In the genomic region with DNA sequence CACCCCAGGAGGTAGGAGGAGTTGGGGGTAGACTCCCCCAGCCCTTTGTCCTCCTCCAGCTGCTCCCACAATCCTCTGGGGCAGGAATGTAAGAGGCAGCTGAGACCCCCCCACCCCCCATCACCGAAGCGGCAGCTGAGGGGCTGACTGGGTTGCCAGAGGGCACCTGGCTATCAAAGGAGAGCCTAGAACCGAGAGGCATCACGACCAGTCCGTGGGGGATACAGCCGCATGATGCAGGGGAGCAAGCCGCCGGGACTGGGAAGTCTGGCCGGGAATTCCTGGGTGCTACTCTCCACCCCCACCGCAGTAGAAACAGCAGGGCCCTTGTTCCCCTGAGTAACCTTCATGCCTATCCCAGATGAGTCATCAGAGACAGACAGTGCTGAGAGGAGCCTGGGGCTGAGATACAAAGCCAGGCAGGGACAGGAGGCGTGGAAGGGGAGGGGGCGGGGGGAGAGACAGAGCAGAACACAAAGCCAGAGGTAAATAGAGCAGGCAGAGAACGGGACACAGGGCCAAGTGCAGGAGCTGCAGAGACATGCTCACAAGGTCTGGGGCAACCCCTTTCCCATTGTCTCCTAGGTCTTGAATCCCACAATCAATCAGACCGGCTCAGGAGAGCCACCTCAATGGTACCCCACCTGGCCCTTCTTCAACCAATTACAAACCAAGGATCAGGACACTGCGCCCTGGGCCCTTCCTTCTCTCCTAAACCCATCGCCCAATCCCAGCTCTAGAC, we compare ENCODE assay signal across 8 mouse cellular contexts. TPM values are rescaled to one million over a fixed set of nuclear protein-coding genes. Genes with fewer than 3 reads are reported as not detected.
DNase-seq lines count a peak whose midpoint lies in the region; ATAC-seq lines count a peak whose summit lies in the region.

No protein-coding gene starts in this region.

- no peaks in the 10 kb centered on the region for H3K27me3 ChIP-seq in neural tube, embryonic 11.5 days (ENCODE audit: control insufficient read depth, insufficient read depth, low read length)

- peak overlapping the region; percentile 70 for H3K4me2 ChIP-seq in neural tube, embryonic 11.5 days (ENCODE audit: low read depth)

- H3K4me1 ChIP-seq in neural tube, embryonic 11.5 days (ENCODE audit: control insufficient read depth, insufficient read depth, low read length) = peaks cover 25% of the 10 kb centered on the region

- H3K9me3 ChIP-seq in neural tube, embryonic 11.5 days (ENCODE audit: control insufficient read depth, low read length) = no peaks in the 10 kb centered on the region

- H3K9ac ChIP-seq in neural tube, embryonic 11.5 days (ENCODE audit: low read length) = peak overlapping the region; percentile 74

- 6% methylated on average over 16 of the region's 16 CpGs for WGBS in neural tube, embryonic 11.5 days

- intact Hi-C loops in heart, postnatal 36 days (cut with DNase I) = no loop called here

- peak; percentile 48 for ATAC-seq in frontal cortex, adult (ENCODE audit: low TSS enrichment)
- ATAC-seq in neural tube, embryonic 11.5 days (ENCODE audit: insufficient read depth, low FRiP score, low TSS enrichment) = peak; percentile 77

- H3K36me3 ChIP-seq in neural tube, embryonic 11.5 days (ENCODE audit: control insufficient read depth, insufficient read depth, low read length) = peaks cover 6% of the 10 kb centered on the region

- DNase-seq in frontal cortex, postnatal 14 days (ENCODE audit: low spot score in 2 of 2) = no peak
- peak; percentile 82 for DNase-seq in NIH3T3 (ENCODE audit: low read depth)
- peak; percentile 68 for DNase-seq in embryo, embryonic 9.5 days (ENCODE audit: extremely low spot score)
- peak; percentile 10 to 30 for DNase-seq in heart, postnatal 36 days
- peak; percentile 47 to 58 for DNase-seq in left cerebral cortex, adult 18-20 months (ENCODE audit: low spot score in 2 of 2)
- DNase-seq in neural tube, embryonic 11.5 days (ENCODE audit: low spot score) = peak; percentile 79
- DNase-seq in T-cell, adult 2 months (ENCODE audit: low spot score) = no peak

- peak overlapping the region; percentile 33 for H3K4me3 ChIP-seq in neural tube, embryonic 11.5 days (ENCODE audit: low read depth, low read length)

- peak overlapping the region; percentile 95 for H3K27ac ChIP-seq in neural tube, embryonic 11.5 days (ENCODE audit: low read depth, low read length)

RNA-seq across cellular contexts. Expression of a gene that starts 6.5 kb away (rescaled TPM):
- total RNA-seq in heart, postnatal 36 days (2021) = 10 to 100 TPM; 29.3 to 37.4 TPM
- total RNA-seq in left cerebral cortex, adult 18-20 months (2021) = 10 to 100 TPM; 49.0 to 51.5 TPM
- polyA plus RNA-seq in neural tube, embryonic 11.5 days (2014; fragmentation: Nextera tagmentation; extraction: Ambion mirVana) = 95.8 and 98.1 TPM in 2 replicates

RNA-seq across cellular contexts. Expression of a gene that starts 24.4 kb away (rescaled TPM):
- total RNA-seq in heart, postnatal 36 days (2021) = 10 to 100 TPM; 16.9 to 17.4 TPM
- 10 to 100 TPM; 26.7 to 37.5 TPM for total RNA-seq in left cerebral cortex, adult 18-20 months (2021)
- 42.9 and 46.1 TPM in 2 replicates for polyA plus RNA-seq in neural tube, embryonic 11.5 days (2014; fragmentation: Nextera tagmentation; extraction: Ambion mirVana)

RNA-seq across cellular contexts. Expression of a gene that starts 30.5 kb away (rescaled TPM):
- total RNA-seq in heart, postnatal 36 days (2021) = 10 to 100 TPM; 31.9 to 33.0 TPM
- total RNA-seq in left cerebral cortex, adult 18-20 months (2021) = 10 to 100 TPM; 34.3 to 35.1 TPM
- 13.1 and 15.0 TPM in 2 replicates for polyA plus RNA-seq in neural tube, embryonic 11.5 days (2014; fragmentation: Nextera tagmentation; extraction: Ambion mirVana)

RNA-seq across cellular contexts. Expression of a gene that starts 54.4 kb away (rescaled TPM):
- total RNA-seq in heart, postnatal 36 days (2021) = not detected
- total RNA-seq in left cerebral cortex, adult 18-20 months (2021) = not detected
- 0.09 TPM in 1 of 2 replicates, not detected in the other for polyA plus RNA-seq in neural tube, embryonic 11.5 days (2014; fragmentation: Nextera tagmentation; extraction: Ambion mirVana)

Comparison
In these comparisons a context has a peak if more than half of its experiments do, and no peak if none do; other contexts are left out.
1. DNase-seq: peak in NIH3T3 (single experiment), embryo, embryonic 9.5 days (single experiment), heart, postnatal 36 days (2 of 2), left cerebral cortex, adult 18-20 months (2 of 2) and neural tube, embryonic 11.5 days (single experiment); none in frontal cortex, postnatal 14 days (0 of 2) and T-cell, adult 2 months (single experiment).